Mouse (Mus musculus) adrenal gland (tissue): ENCODE results near the gene Cldn4.
"Not testable (repeated sequence)": the region's sequence is repeated elsewhere in the genome, so short reads cannot be mapped to it uniquely, and the experiment has no call there.

Experiments used
- intact Hi-C: fragments of 180-260 bp; cut with DNase I; formaldehyde crosslinking; loops from one replicate; pipeline ENCODE4 v1.15.1; 2025

Gene Cldn4

GRCm38 (mm10) chr5:134964655-134965054 is 17.9 kb upstream of the Cldn4 start:
- intact Hi-C loops: loop anchor here (1.0 kb wide), 2 partner anchors 32 to 57 kb away; partner anchors contain the start of gene Mettl27

GRCm38 (mm10) chr5:134963546-134963945 is 16.8 kb upstream of the Cldn4 start:
- intact Hi-C loops: no loop called here

- intact Hi-C loops: no loop called here
Measured at GRCm38 (mm10) chr5:134961519-134961918, 14.8 kb upstream of the Cldn4 start.

- intact Hi-C loops: no loop called here
Measured at GRCm38 (mm10) chr5:134960430-134960829, 13.7 kb upstream of the Cldn4 start.

- intact Hi-C loops: no loop called here
Measured at GRCm38 (mm10) chr5:134959114-134959513, 12.4 kb upstream of the Cldn4 start.

- intact Hi-C loops: no loop called here
Measured at GRCm38 (mm10) chr5:134955491-134955890, 8.8 kb upstream of the Cldn4 start.

- intact Hi-C loops: no loop called here
Measured at GRCm38 (mm10) chr5:134951053-134951884, 4.5 kb upstream of the Cldn4 start.

- intact Hi-C loops: no loop called here
Measured at GRCm38 (mm10) chr5:134948085-134948439, 1.3 kb upstream of the Cldn4 start.

GRCm38 (mm10) chr5:134947420-134948084 is 818 bp upstream of the Cldn4 start:
- intact Hi-C loops: no loop called here

- intact Hi-C loops: no loop called here
Measured at GRCm38 (mm10) chr5:134946063-134946856, 474 bp downstream of the Cldn4 start.

- intact Hi-C loops: no loop called here
Measured at GRCm38 (mm10) chr5:134945266-134945959, 1.3 kb downstream of the Cldn4 start.

- intact Hi-C loops: no loop called here
Measured at GRCm38 (mm10) chr5:134944179-134944578, 2.6 kb downstream of the Cldn4 start.

GRCm38 (mm10) chr5:134942740-134943139 is 4.0 kb downstream of the Cldn4 start:
- intact Hi-C loops: no loop called here

GRCm38 (mm10) chr5:134941472-134942209 is 5.1 kb downstream of the Cldn4 start:
- intact Hi-C loops: no loop called here

- intact Hi-C loops: not testable (repeated sequence)
Measured at GRCm38 (mm10) chr5:134939554-134939953, 7.2 kb downstream of the Cldn4 start.

GRCm38 (mm10) chr5:134939069-134939468 is 7.7 kb downstream of the Cldn4 start:
- intact Hi-C loops: no loop called here

- intact Hi-C loops: no loop called here
Measured at GRCm38 (mm10) chr5:134936626-134937185, 10.0 kb downstream of the Cldn4 start.

- intact Hi-C loops: no loop called here
Measured at GRCm38 (mm10) chr5:134936051-134936450, 10.7 kb downstream of the Cldn4 start.

- intact Hi-C loops: no loop called here
Measured at GRCm38 (mm10) chr5:134934666-134935065, 12.1 kb downstream of the Cldn4 start.

- intact Hi-C loops: not testable (repeated sequence)
Measured at GRCm38 (mm10) chr5:134933686-134934085, 13.0 kb downstream of the Cldn4 start.
